Mouse (Mus musculus): Measurements from ENCODE around the gene Magi2. TPM values are rescaled to one million over a fixed set of nuclear protein-coding genes. Genes with fewer than 3 reads are reported as not detected.

Magi2 gene
- total RNA-seq (2023): 1.4 TPM

GRCm38 (mm10) chr5:19226866-19227243 lies at the start of gene Magi2:
Gene Magi2, plus strand, starts transcription at chr5:19227036.

Data from CD8-positive naive resting alpha-beta T cell, adult 57 days (primary cell).